Mouse (Mus musculus): ENCODE data around the gene Psmd11.
"Not testable (repeated sequence)": the region's sequence is repeated elsewhere in the genome, so short reads cannot be mapped to it uniquely, and the experiment has no call there.

Gene Psmd11

DNA sequence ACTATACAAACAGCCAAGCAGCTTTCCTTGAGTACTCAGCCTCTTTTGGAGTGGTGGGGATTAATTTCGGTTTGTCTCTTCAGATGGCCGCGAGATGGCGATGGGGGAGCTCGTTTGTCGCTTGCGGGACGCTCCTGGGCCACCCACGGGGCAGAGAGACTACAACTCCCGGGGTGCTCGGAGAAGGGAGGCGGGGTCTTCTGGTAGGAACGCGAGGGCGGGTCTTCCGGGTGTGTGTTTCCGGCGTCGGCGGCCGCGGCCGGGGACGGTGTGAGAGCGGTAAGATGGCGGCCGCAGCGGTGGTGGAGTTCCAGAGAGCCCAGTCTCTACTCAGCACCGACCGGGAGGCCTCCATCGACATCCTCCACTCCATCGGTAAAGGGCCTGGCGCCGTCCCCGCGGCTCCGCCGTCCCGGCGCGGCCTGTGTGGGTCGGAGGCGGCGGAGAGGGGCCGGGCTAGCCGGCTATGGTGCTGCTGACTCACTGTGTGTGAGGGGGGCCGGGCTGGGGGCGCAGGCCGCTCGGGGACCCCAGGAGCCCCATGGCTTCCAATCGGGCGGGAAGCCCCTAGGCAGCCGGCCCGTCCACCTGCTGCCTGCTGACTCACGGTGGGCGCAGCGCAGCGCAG, at the start of gene Psmd11:
Gene Psmd11, plus strand, starts transcription at position 235 of the 628 bp plus-strand sequence.
- peak; percentile 97 for DNase-seq (ENCODE audit: low spot score)

DNA sequence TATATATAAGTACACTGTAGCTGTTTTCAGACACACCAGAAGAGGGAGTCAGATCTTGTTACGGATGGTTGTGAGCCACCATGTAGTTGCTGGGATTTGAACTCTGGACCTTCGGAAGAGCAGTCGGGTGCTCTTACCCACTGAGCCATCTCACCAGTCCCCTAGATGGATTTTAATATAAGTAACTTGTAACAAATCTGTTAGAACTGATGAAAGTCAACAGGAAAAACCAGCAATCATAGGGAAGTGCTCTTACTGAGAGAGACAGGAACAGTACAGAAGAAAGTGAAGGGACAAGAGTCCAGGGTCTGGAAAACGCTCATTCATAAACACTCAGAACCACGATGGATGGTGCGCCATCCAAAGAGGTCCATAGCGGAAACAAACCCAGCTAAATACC, 49.2 kb upstream of the Psmd11 start:
- DNase-seq (ENCODE audit: low spot score): not testable (repeated sequence)

DNA sequence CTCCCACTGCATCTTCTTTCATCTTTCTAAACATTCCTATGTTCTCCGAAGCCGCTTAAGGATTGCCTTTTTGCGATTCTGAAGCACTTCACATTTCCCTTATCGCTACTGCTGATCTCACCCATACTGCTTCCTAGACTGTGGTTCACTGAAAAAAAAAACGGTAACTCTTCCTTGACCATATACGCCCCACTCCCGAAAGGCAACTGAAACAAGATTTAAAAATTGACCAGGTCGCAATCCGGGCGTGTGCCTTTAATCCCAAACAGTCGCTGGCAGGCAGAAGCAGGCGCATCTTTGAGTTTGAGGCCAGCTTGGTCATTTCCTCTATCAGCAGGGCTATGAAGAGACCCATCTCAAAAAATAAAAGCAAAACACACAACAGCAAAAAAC, 45.8 kb upstream of the Psmd11 start:
- no peak for DNase-seq (ENCODE audit: low spot score)

DNA sequence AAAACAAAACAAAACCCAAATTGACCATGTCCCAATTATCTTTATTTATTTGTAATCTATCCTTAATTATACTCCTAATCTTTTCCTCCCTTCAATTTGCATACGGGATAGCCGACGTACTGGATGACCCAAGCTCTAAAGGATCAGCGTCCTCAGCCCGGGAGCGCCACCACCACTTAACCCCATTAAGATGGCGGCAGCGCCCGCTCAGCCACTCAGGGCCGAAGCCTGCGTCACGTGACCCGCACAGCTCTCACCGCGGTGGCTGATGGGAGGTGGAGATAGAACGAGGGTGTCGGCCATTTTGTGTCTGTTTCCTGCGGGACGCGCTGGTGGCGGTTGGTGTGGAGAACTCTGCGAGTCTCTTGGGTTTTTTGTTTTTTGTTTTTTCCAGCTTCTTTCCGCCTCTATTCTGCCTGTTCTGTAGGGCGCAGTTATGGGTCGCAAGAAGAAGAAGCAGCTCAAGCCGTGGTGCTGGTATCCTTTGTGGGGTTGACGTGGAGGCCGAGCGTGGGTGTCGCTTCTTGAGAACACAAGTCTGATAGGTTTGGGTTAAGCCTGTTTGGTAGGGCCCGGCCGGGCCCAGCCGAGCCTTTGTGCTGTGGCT, 45.3 kb upstream of the Psmd11 start, which contains the start of gene Zfp207:
Gene Zfp207, plus strand, starts transcription at position 261 of the 607 bp plus-strand sequence.
- DNase-seq (ENCODE audit: low spot score): peak; percentile 97

DNA sequence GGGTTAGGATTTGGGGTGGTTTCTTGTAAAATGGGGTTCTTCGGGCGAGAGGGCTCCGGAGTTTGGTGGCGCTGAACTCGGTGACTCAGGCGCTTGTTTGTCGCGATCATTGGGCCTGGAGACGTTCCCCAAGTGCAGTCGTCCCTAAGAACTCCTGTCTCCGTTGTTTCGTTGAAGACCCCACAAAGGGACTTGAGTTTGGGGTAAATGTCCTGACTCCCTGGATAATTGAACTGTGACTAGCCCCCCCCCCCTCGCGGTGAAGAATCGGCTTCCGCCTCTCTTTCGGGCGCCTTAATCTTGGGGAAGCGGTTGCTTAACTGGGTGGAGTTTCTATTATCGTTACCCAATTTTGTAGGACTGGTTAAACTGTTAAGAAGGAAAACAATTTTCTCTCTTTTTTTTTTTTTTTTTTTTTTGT, 44.8 kb upstream of the Psmd11 start:
- no peak for DNase-seq (ENCODE audit: low spot score)

DNA sequence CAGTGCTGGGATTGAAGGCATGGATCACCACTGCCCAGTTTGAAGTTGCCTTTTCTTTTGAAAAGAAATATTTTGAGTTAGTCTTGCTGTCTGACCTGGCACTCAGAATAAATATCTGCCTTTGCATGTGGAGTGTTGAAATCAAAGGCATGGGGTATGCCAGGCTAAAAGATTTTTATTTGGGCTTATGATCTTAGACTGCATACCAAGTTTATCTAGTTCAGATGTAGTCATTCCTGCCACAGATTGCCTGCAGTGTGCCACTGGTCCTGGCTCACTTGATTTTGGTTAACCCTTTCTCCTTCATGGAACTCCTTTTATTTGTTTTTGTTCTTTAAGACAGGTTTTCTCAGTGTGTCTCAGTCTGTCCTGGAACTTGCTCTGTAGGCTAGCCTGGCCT, 44.0 kb upstream of the Psmd11 start:
- DNase-seq (ENCODE audit: low spot score): no peak

DNA sequence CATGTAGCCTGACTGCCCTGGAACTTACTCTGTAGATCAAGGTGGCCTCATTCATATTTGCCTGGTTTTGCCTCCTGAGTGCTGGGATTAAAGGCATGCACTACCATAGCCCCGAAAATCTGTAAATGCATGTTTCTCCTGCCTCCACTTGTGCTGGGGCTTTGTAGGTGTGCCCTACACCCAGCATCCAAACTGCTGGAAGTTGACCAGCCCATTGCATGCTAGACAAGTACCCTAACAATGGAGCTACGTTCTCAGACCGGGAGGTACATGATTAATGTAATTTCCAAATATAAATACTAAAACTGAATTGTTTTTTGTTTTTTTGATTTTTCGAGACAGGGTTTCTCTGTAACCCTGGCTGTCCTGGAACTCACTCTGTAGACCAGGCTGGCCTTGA, 43.4 kb upstream of the Psmd11 start:
- DNase-seq (ENCODE audit: low spot score): no peak

DNA sequence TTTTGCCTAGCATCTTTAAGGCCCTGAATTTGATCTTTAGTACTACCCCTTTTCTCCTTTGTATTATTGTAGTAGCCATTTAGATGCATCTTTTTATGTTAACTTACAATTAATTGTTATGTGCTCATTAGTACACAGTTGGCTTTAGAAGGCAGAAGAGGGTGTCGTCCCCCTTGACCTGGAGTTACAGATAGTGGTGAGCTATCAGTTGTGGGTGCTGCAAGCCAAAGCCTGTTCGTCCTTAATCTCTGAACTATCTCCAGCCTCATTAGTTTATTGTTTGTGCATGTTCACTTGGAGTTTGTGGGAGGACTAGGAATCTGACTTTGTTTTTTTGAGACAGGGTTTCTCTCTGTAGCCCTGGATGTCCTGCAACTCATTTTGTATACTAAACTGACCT, 41.6 kb upstream of the Psmd11 start:
- DNase-seq (ENCODE audit: low spot score): no peak

DNA sequence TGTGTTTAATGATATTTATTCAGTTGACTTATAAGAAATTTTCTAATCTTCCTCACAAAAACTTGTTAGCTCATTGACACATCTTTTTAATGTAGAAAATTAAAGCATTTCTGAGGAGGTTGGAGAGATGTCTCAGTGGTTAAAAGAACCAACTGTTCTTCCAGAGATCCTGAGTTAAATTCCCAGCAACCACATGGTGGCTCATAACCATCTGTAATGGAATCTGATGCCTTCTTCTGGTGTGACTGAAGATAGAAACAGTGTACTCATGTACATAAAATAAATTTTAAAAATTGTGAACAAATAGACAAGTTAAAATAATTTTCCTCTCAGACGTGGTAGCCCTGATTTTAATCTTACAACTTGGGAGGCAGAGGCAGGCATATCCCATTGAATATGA, 38.5 kb upstream of the Psmd11 start:
- no peak for DNase-seq (ENCODE audit: low spot score)

DNA sequence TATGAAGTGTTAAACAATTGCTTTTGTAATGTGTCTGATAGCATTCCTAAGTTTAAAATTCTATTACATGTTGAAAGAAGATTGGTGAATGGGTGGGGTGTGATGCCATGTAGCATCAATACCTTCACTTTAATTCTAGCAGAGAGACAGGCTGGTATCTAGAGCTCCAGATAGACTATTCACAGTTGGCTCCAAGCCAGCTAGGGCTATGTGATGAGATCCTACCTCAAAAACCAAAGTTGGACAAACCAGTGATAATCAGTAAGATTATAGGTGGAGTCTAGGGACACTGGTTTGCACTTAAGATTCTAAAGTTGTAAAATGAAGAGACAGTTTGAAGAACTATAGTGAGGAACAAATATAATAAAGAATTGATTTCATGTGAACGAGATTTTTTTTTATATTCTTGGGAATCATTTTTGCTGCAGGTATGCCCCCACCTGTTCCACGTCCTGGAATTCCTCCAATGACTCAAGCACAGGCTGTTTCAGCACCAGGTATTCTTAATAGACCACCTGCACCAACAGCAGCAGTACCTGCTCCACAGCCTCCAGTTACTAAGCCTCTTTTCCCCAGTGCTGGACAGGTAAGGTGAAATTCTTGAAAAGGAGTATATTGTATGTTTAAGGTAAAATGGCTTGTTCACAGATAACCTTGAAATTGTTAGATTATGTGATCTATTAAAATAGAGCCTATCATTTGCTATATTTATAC, 36.9 kb upstream of the Psmd11 start:
- DNase-seq (ENCODE audit: low spot score): no peak

DNA sequence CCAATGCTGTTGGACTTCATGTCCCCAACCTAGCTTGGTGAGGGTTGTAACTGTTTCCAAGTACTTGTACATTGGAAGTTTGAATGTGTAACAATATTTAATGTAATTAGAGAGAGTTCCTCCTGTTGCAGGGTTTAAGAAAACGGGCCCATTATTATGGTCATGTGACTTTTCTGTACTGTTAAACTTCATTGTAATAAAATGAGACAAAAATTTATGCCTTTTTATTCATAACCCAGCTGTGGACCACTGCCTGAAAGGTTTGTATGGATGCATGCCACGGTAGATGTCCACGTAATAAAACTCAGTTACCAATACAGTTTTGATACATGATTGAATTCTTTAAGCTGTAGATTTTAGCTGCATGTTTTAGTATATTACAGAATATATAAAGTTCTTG, 32.5 kb upstream of the Psmd11 start:
- no peak for DNase-seq (ENCODE audit: low spot score)

DNA sequence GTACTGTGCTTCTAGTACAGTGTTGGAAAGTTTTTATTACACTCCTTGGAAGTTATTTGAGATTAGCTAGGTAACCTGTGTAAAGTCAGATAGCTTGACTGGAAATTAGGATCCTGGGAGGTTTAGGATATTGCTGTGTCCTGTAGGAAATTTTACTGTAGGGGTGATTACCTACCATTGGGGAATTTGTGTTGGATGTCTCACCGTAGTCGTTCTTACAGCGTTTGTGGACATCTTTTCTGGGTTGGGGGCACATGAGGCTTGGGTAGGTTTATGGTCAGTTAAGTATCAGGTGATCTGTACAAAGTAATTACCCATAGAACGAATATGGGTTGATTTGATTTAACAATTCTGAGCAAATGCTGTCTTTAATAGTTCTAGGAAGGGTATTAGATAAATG, 31.8 kb upstream of the Psmd11 start:
- DNase-seq (ENCODE audit: low spot score): no peak

DNA sequence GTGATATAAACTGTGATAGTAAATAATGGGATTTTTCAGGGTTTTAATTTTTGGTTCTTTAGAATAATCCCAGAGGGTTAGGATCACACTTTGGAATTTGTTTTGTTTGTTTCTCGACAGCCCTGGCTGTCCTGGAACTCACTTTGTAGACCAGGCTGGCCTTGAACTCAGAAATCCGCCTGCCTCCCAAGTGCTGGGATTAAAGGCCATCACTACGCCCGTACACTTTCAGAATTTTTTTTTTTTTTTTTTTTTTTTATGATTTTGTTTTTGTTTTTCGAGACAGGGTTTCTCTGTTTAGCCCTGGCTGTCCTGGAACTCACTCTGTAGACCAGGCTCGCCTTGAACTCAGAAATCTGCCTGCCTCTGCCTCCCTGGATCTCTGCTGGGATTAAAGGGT, 20.5 kb upstream of the Psmd11 start:
- DNase-seq (ENCODE audit: low spot score): not testable (repeated sequence)

DNA sequence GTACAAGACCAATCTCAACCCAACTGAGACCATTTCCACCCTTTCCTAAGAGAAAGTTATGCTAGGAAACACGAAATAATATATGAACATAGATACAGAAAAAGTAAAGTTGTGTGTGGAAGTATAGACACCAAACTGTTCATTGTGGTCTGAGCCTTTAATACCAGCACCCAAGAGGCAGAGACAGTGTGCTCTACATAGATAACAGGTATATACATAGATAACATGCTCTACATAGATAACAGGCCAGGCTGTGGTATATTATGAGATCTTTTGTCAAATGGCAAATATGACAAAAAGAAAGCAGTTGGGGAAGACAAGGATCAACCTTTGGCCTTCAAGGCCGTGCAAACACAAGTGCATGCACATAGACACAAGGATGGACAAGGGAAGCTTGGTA, 18.0 kb upstream of the Psmd11 start:
- DNase-seq (ENCODE audit: low spot score): no peak

DNA sequence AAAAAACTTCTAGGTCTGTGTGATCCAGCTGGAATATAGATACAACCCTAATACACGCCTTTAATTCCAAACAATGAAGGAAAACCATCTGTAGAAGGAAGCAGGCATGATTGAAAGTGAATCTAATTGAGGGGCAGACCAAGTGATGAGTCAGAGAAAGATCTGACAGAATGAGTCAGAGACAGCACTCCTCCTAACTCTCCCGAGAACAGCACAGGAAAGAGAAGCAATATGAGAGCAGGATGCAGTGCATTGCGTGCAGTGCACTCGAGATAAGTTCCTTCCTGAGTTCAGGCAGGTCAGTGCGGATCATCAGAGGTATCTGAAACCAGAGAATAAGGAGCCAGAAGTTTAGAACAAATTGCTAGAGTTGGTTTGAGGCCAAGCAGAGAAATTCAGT, 11.3 kb upstream of the Psmd11 start:
- DNase-seq (ENCODE audit: low spot score): no peak

DNA sequence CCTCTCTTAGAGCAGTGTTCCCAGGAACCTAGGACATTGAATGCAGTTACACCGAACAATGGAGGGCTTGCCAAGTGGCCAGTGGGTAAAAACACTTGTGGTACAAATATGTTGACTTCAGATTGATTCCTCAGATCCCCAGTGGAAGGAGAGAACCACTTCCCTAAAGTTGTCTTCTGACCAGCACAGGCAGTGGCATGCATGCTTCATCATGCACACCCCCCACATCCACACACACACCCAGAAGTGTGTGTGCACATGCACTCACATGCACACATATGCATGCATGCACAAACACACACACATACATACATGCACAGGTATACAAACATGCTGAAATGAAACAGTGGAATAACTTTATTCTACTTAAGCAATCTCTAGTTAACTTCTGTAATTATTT, 8.7 kb upstream of the Psmd11 start:
- DNase-seq (ENCODE audit: low spot score): no peak

DNA sequence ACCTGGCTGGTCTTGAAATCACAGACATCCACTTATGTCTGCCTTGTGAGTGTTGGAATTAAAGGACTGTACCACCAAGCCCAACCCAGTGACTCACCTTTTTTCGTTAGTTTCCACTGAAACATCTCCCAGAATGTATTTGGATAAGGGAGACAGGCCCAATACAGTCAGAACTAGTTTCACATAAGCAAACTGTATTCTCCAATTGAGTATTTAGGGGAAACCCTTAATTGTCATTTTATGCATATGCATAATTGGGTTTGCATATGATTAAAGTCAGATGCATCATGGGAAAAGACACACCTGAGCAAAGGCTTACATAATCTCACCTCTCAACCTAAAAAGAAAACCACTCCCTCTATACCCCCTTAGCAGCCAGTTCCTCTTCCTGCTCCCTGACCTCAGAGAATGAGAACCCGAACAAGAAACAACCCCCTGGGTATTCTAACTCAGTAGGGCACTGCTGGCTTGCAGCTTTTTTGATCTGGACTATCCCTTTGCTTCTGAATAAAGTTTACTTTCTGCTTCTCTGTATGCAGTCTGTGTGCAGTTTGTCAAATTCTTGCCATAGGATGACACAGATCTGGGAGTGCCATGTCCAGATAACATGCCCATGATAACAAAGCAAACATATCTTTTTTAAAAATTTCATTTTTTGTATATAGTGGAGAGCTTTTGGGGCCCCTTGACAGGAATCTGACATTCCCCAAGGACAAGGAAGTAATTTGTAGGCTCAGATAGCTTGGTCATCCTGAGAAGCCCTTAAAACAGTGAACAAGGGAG, 8.0 kb upstream of the Psmd11 start:
- DNase-seq (ENCODE audit: low spot score): no peak

DNA sequence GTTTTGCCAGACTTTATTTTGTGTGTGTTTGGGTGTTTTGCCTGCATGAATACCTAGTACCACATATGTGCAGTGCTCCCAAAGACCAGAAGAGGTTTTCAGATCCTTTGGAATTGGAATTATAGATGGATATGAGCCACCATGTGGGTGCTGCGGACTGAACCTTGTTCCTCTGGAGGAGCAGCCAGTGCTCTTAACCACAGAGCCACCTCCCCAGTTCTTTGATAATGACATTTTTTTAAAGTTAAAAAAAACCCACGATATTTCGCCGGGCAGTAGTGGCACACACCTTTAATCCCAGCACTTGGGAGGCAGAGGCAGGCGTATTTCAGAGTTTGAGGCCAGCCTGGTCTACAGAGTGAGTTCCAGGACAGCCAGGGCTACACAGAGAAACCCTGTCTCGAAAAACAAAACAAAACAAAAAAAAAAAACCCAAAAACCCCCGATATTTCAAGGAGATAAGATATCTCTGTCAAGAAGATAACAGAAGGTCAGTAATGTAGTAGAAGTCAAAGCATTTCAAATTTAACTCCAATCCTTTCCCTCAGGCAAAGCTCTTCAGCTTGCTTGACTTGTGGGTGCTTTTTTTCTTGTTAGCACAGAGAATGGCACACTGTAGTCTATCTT, 6.9 kb upstream of the Psmd11 start:
- no peak for DNase-seq (ENCODE audit: low spot score)

DNA sequence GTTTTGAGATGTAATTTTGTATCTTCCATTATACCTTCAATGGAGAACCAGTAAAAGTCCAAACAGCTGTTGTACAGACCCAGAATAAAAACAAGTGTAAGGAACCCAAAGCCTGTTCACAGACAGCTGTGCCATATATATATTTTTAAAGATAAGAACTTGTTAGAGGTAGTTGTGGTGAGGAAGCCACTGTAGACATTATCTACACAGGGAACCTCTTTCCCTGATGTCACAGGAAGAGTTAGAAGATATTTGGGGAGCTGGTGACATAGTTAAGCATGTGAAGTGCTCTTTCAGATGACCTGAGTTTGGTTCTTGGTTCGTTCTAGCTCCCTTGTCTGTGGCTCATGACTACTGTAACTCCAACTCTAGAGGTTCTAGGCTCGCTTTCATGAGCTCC, 3.7 kb upstream of the Psmd11 start:
- DNase-seq (ENCODE audit: low spot score): no peak

DNA sequence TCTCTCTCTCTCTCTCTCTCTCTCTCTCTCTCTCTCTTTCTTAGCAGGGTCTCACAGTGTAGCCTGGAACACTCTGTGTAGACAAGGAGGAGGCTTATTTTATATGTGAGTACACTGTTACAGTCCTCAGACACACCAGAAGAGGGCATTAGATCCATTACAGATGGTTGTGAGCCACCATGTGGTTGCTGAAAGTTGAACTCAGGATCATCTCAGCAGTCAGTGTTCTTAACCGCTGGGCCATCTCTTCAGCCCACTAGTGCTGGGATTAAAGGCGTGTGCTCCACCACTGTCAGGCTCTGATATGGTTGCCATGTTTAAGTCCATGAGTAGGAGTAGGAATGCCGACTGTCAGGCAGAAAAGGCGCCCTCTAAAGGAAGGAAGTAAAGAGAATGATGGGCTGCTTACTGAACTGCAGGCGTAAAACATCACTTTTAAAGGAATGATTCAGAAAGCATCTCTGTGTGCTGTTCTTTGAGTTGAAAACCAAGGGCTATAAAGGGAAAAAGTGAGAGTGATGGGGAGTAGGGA, 3.1 kb upstream of the Psmd11 start:
- DNase-seq (ENCODE audit: low spot score): no peak

DNA sequence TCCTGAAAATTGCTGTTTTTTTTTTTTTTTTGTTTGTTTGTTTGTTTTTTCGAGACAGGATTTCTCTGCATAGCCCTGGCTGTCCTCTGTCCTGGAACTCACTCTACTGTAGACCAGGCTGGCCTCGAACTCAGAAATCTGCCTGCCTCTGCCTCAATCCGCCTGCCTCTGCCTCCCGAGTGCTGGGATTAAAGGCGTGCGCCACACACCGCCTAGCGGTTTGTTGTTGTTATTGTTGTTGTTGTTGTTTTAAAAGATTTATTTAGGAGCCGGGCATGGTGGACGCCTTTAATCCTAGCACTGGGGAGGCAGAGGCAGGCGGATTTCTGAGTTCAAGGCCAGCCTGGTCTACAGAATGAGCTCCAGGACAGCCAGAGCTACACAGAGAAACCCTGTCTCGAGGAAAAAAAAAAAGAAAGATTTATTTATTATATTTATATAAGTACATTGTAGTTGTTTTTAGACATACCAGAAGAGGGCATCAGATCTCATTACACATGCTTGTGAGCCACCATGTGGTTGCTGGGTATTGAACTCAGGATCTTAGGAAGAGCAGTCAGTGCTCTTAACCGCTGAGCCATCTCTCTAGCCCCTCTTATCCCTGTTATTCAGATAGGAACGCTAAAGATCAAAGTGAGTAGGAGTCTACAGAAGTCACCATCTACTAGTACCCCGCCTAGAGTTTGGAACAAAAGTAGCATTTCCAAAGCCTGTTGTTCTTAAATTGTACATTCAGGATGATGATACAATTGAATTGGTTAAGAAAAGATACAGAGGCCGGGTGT, 2.2 kb upstream of the Psmd11 start:
- not testable (repeated sequence) for DNase-seq (ENCODE audit: low spot score)

All from T-cell, adult 2 months (primary cell).